22 mouse cellular contexts compared by ENCODE assay signal in genomic region chr8:48178993-48179392, GRCm38 (mm10).
DNase-seq lines count a peak whose midpoint lies in the region; ATAC-seq lines count a peak whose summit lies in the region.
"Had no signal": no experiment of that assay in that cellular context is flagged by ENCODE, and none has a peak within 500 bp of the region (broad histone marks: within the 10 kb centered on the region; RNA-seq: fewer than 3 reads in every experiment).

No protein-coding gene starts in this region.

- ATAC-seq in neural tube, embryonic 12.5 days (ENCODE audit: low FRiP score, low read depth): peak; percentile 64
- no peak for ATAC-seq in neural tube, embryonic 15.5 days (ENCODE audit: low FRiP score)
- ATAC-seq in forebrain, embryonic 16.5 days: peak; percentile 91
- ATAC-seq: liver, postnatal 0 days; Patski had no signal

- H3K36me3 ChIP-seq in neural tube, embryonic 12.5 days: no peaks in the 10 kb centered on the region
- H3K36me3 ChIP-seq in neural tube, embryonic 15.5 days: no peaks in the 10 kb centered on the region
- H3K36me3 ChIP-seq in forebrain, embryonic 16.5 days (ENCODE audit: control insufficient read depth, insufficient read depth): no peaks in the 10 kb centered on the region
- H3K36me3 ChIP-seq: embryonic facial prominence, embryonic 12.5 days; heart, embryonic 10.5 days had no signal

- H3K4me3 ChIP-seq in neural tube, embryonic 12.5 days: no peak overlapping the region
- no peak overlapping the region for H3K4me3 ChIP-seq in neural tube, embryonic 15.5 days (replicated peaks)
- no peak overlapping the region for H3K4me3 ChIP-seq in forebrain, embryonic 16.5 days (replicated peaks; ENCODE audit: low read length)
- H3K4me3 ChIP-seq: embryonic facial prominence, embryonic 12.5 days; heart, embryonic 10.5 days; megakaryocyte, embryonic 14.5 days had no signal

- peak; percentile 42 for DNase-seq in embryo, embryonic 11 days
- no peak for DNase-seq in embryo, embryonic 10 days (ENCODE audit: low spot score)
- no peak for DNase-seq in kidney, postnatal 10 days
- no peak for DNase-seq in thymus, postnatal 36 days
- DNase-seq in urinary bladder, adult 2 months (ENCODE audit: low spot score): no peak
- DNase-seq: adrenal gland, adult 2 months; cerebellum, adult 11 months; cerebellum, postnatal 25 days; heart, postnatal 10 days; kidney, adult 9 months; liver; liver, postnatal 0 days; lung, postnatal 14 days; spleen, adult 18-20 months; thymus, adult 2 months had no signal

- H3K4me2 ChIP-seq in neural tube, embryonic 12.5 days (replicated peaks): peak overlapping the region; percentile 7
- no peak overlapping the region for H3K4me2 ChIP-seq in neural tube, embryonic 15.5 days
- no peak overlapping the region for H3K4me2 ChIP-seq in forebrain, embryonic 16.5 days (ENCODE audit: low read length)
- H3K4me2 ChIP-seq: embryonic facial prominence, embryonic 12.5 days had no signal

- H3K27me3 ChIP-seq in neural tube, embryonic 12.5 days (replicated peaks): no peaks in the 10 kb centered on the region
- H3K27me3 ChIP-seq in neural tube, embryonic 15.5 days (replicated peaks): no peaks in the 10 kb centered on the region
- no peaks in the 10 kb centered on the region for H3K27me3 ChIP-seq in forebrain, embryonic 16.5 days (replicated peaks; ENCODE audit: control insufficient read depth, insufficient read depth, low read length)
- H3K27me3 ChIP-seq: embryonic facial prominence, embryonic 12.5 days; megakaryocyte, embryonic 14.5 days; Patski had no signal

- no peak overlapping the region for H3K27ac ChIP-seq in neural tube, embryonic 12.5 days
- no peak overlapping the region for H3K27ac ChIP-seq in neural tube, embryonic 15.5 days (replicated peaks)
- H3K27ac ChIP-seq in forebrain, embryonic 16.5 days (ENCODE audit: low read length): peak overlapping the region; percentile 60
- H3K27ac ChIP-seq: embryonic facial prominence, embryonic 12.5 days; heart, embryonic 10.5 days had no signal

- peaks cover 9% of the 10 kb centered on the region; the same call in 1 of the 2 replicates for H3K9me3 ChIP-seq in neural tube, embryonic 12.5 days
- no peaks in the 10 kb centered on the region for H3K9me3 ChIP-seq in neural tube, embryonic 15.5 days (replicated peaks)
- H3K9me3 ChIP-seq in forebrain, embryonic 16.5 days (ENCODE audit: control insufficient read depth, low read length): no peaks in the 10 kb centered on the region

- peaks cover 9% of the 10 kb centered on the region; the same call in 1 of the 2 replicates for H3K4me1 ChIP-seq in neural tube, embryonic 12.5 days
- H3K4me1 ChIP-seq in neural tube, embryonic 15.5 days: peaks cover 5% of the 10 kb centered on the region
- H3K4me1 ChIP-seq in forebrain, embryonic 16.5 days (replicated peaks; ENCODE audit: control insufficient read depth, insufficient read depth, low read length): peaks cover 2% of the 10 kb centered on the region; the same call in 1 of the 2 replicates
- H3K4me1 ChIP-seq: embryonic facial prominence, embryonic 12.5 days; heart, embryonic 10.5 days; megakaryocyte, embryonic 14.5 days had no signal

- 17% methylated on average over 4 of the region's 4 CpGs for WGBS in neural tube, embryonic 12.5 days
- 25% methylated on average over 4 of the region's 4 CpGs for WGBS in neural tube, embryonic 15.5 days
- WGBS in forebrain, embryonic 16.5 days: 9% methylated on average over 4 of the region's 4 CpGs

- no peak overlapping the region for H3K9ac ChIP-seq in neural tube, embryonic 12.5 days
- H3K9ac ChIP-seq in neural tube, embryonic 15.5 days (replicated peaks): no peak overlapping the region
- H3K9ac ChIP-seq in forebrain, embryonic 16.5 days (replicated peaks; ENCODE audit: low read depth, low read length): no peak overlapping the region
- H3K9ac ChIP-seq: embryonic facial prominence, embryonic 12.5 days; liver, postnatal 0 days had no signal
